Comparison of ENCODE assay signal across 8 mouse cellular contexts in the genomic region with DNA sequence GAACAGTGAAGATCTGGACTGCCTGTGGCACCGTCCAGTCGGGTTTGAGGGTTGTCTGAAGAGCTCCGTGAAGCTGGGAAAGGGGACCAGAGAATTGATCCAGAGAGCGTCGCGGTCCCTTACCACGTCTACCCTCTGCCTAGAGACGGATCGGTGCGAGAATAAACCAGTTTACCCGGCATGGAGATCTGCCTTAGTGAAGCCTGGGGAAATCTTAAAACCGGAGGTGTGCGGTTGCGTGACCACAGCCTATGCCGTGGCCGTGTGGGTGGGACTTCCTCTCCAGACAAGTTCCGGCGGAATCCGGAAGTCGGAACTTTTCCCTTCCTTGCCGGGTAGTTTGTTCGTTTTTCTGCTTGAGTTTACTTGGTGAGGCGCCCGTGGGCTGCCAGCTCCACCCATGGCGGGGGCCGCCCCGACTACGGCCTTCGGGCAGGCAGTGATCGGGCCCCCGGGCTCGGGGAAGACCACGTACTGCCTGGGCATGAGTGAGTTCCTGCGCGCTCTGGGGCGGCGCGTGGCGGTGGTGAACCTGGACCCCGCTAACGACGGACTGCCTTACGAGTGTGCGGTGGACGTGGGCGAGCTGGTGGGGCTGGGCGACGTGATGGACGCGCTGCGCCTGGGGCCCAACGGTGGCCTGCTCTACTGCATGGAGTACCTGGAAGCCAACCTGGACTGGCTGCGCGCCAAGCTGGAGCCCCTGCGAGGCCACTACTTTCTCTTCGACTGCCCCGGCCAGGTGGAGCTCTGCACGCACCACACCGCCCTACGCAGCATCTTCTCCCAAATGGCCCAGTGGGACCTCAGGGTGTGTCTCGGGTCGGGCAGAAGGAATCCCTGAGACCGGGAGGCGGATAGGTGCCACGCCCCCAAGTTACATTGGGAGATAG. TPM values are rescaled to one million over a fixed set of nuclear protein-coding genes. Genes with fewer than 3 reads are reported as not detected.
DNase-seq lines count a peak whose midpoint lies in the region; ATAC-seq and TF ChIP-seq lines count a peak whose summit lies in the region.

A gene (plus strand): TSS at position 304 of the 893 bp plus-strand sequence.

- H3K4me1 ChIP-seq in hindbrain, embryonic 12.5 days: peaks cover 13% of the 10 kb centered on the region

- H3K27me3 ChIP-seq in Patski: no peaks in the 10 kb centered on the region
- H3K27me3 ChIP-seq in hindbrain, embryonic 12.5 days: no peaks in the 10 kb centered on the region

- in situ Hi-C loops in Patski (cut with MboI; ENCODE audit: low pct_unique_long_range_greater_than_20kb): no loop called here

- H3K4me2 ChIP-seq in hindbrain, embryonic 12.5 days (replicated peaks): peak within 1 kb of the TSS; percentile 100

- POLR2A ChIA-PET in Patski (lab: Charles Lee): interaction anchor here (0.9 kb wide), 1 partner anchor 63 kb away, joined by 3 read pairs; no protein-coding TSS in a partner anchor

- DNase-seq in Patski (ENCODE audit: low read depth, low spot score): no peak
- peak; percentile 76 for DNase-seq in cerebellum, adult 9-11 months
- DNase-seq in frontal cortex, postnatal 10 days (ENCODE audit: low spot score in 2 of 2): peak; percentile 69 to 78
- DNase-seq in layer of hippocampus, postnatal 14 days (ENCODE audit: low spot score in 2 of 2): peak; percentile 71 to 86
- DNase-seq in lung, postnatal 10 days: peak; percentile 90
- peak; percentile 74 for DNase-seq in ovary, postnatal 36 days (ENCODE audit: low spot score)
- DNase-seq in thymus, postnatal 14 days: peak; percentile 89

- peak within 1 kb of the TSS; percentile 79 for H3K27ac ChIP-seq in hindbrain, embryonic 12.5 days

- ATAC-seq in Patski: no peak
- ATAC-seq in hindbrain, embryonic 12.5 days (ENCODE audit: low FRiP score): peak; percentile 81

- H3K36me3 ChIP-seq in hindbrain, embryonic 12.5 days: peaks cover 51% of the 10 kb centered on the region

- CTCF ChIA-PET in Patski (lab: Charles Lee): no interaction called here

- WGBS in hindbrain, embryonic 12.5 days: 3% methylated on average over 65 of the region's 65 CpGs

- peak within 1 kb of the TSS; percentile 96 for H3K4me3 ChIP-seq in hindbrain, embryonic 12.5 days

- no peak for TF ChIP-seq CTCF in Patski (IDR thresholded peaks at IDR 0.05)

- peak within 1 kb of the TSS; percentile 88 for H3K9ac ChIP-seq in hindbrain, embryonic 12.5 days

- no peaks in the 10 kb centered on the region for H3K9me3 ChIP-seq in hindbrain, embryonic 12.5 days (replicated peaks)

RNA-seq across cellular contexts. Expression of the gene that starts here (rescaled TPM):
- polyA plus RNA-seq in Patski (2021): 15.4 TPM
- 21.9 and 22.2 TPM in 2 replicates for polyA plus RNA-seq in hindbrain, embryonic 12.5 days (2016; fragmentation: Nextera tagmentation; extraction: Ambion mirVana)
- total RNA-seq in layer of hippocampus, postnatal 14 days (2021): 10 to 100 TPM; 11.1 to 11.4 TPM
